Mouse (Mus musculus) ES-E14 (cell line): ENCODE measurements at regions not wholly inside any gene's neighbourhood (a gene's known extent, or its start where the extent isn't known, plus 50 kb on each side); places are given as distances from the start of the nearest gene placed in this dataset.

Experiments
- CHD2 ChIP-seq: IDR thresholded peaks from 2 replicates; pipeline ENCODE4 v1.6.1; 2014; ENCODE audit warnings: mild to moderate bottlenecking, low read depth, low read length, inconsistent platforms
- HCFC1 ChIP-seq: IDR thresholded peaks from 2 replicates; pipeline ENCODE4 v1.6.1; 2012; ENCODE audit warnings: low read length, inconsistent platforms, borderline replicate concordance; ENCODE audit not compliant: insufficient read depth
- MAFK ChIP-seq: IDR thresholded peaks from 2 replicates; pipeline ENCODE4 v1.6.1; 2014; ENCODE audit warnings: mild to moderate bottlenecking, low read depth, low read length, inconsistent platforms; ENCODE audit not compliant: insufficient read depth
- ZC3H11A ChIP-seq: IDR thresholded peaks from 2 replicates; pipeline ENCODE4 v1.6.1; 2012; ENCODE audit warnings: low read depth, mild to moderate bottlenecking, inconsistent platforms, low read length, borderline replicate concordance
- ZNF384 ChIP-seq: IDR thresholded peaks from 2 replicates; pipeline ENCODE4 v1.6.1; 2012; ENCODE audit warnings: low read depth, low read length, inconsistent platforms

GRCm38 (mm10) chr2:149195736-149196135 lies 178.7 kb upstream of the Gm10750 start:
- TF ChIP-seq ZC3H11A (no peak), ZNF384 (no peak), CHD2 (no peak), HCFC1 (no peak), MAFK (no peak)
